Mouse (Mus musculus) myocyte (in vitro differentiated cells): Measurements from ENCODE around the gene Ugt1a10. TPM values are rescaled to one million over a fixed set of nuclear protein-coding genes. Genes with fewer than 3 reads are reported as not detected.

Experiments used
- H3K27me3 ChIP-seq: one replicate; pipeline ENCODE4 v1.6.1; 2011; ENCODE audit not compliant: control insufficient read depth, insufficient read depth, insufficient read length
- H3K36me3 ChIP-seq: one replicate; pipeline ENCODE4 v1.6.1; 2011; ENCODE audit not compliant: control insufficient read depth, insufficient read depth
- H3K4me2 ChIP-seq: one replicate; pipeline ENCODE4 v1.6.1; 2011; ENCODE audit warnings: low read depth, control low read depth
- H3K4me3 ChIP-seq: one replicate; pipeline ENCODE4 v1.5.1; 2011; ENCODE audit warnings: mild to moderate bottlenecking, control low read depth, moderate library complexity
- H3K79me2 ChIP-seq: one replicate; pipeline ENCODE4 v1.6.1; 2011; ENCODE audit not compliant: control insufficient read depth, insufficient read depth
- H3ac ChIP-seq: one replicate; pipeline ENCODE4 v1.6.1; 2011; ENCODE audit not compliant: control insufficient read depth, insufficient read length
- CEBPB ChIP-seq: IDR thresholded peaks from 2 replicates; pipeline ENCODE4 v1.6.1; 2011; ENCODE audit warnings: mild to moderate bottlenecking, moderate library complexity; ENCODE audit not compliant: poor library complexity, insufficient read depth, severe bottlenecking
- E2F4 ChIP-seq: IDR thresholded peaks from one replicate; pipeline ENCODE4 v1.6.1; 2011; ENCODE audit warnings: mild to moderate bottlenecking, control low read depth, moderate library complexity; ENCODE audit not compliant: insufficient read depth
- MAX ChIP-seq: IDR thresholded peaks from one replicate; pipeline ENCODE4 v1.6.1; 2011; ENCODE audit warnings: low read depth, mild to moderate bottlenecking, control low read depth
- MYOD1 ChIP-seq, 3 experiments: IDR thresholded peaks; one replicate each; pipeline ENCODE4 v1.6.1; 2011; ENCODE audit warnings: control low read depth in 2 of 3, low read depth in 2 of 3, mild to moderate bottlenecking in 2 of 3, moderate library complexity in 1 of 3; ENCODE audit not compliant: insufficient read length in 2 of 3, control insufficient read depth in 1 of 3
- MYOG ChIP-seq, 3 experiments: IDR thresholded peaks; one replicate each; pipeline ENCODE4 v1.6.1; 2011; ENCODE audit warnings: control low read depth in 2 of 3, low read depth in 2 of 3, mild to moderate bottlenecking in 2 of 3; ENCODE audit not compliant: insufficient read length in 2 of 3, control insufficient read depth in 1 of 3, insufficient read depth in 1 of 3
- POLR2A ChIP-seq: IDR thresholded peaks from one replicate; pipeline ENCODE4 v1.6.1; 2011; ENCODE audit warnings: low read depth, mild to moderate bottlenecking, control low read depth, moderate library complexity; ENCODE audit not compliant: insufficient read length
- POLR2AphosphoS2 ChIP-seq: IDR thresholded peaks from one replicate; pipeline ENCODE4 v1.6.1; 2011; ENCODE audit warnings: low read depth, control low read depth; ENCODE audit not compliant: insufficient read length
- REST ChIP-seq: IDR thresholded peaks from one replicate; pipeline ENCODE4 v1.6.1; 2011; ENCODE audit warnings: mild to moderate bottlenecking, control low read depth, moderate library complexity; ENCODE audit not compliant: insufficient read depth, insufficient read length
- SRF ChIP-seq: IDR thresholded peaks from one replicate; pipeline ENCODE4 v1.6.1; 2011; ENCODE audit warnings: low read depth; ENCODE audit not compliant: control insufficient read depth, insufficient read length
- TCF12 ChIP-seq: IDR thresholded peaks from one replicate; pipeline ENCODE4 v1.6.1; 2011; ENCODE audit warnings: mild to moderate bottlenecking, control low read depth; ENCODE audit not compliant: poor library complexity, insufficient read depth, severe bottlenecking
- TCF3 ChIP-seq: IDR thresholded peaks from one replicate; pipeline ENCODE4 v1.6.1; 2011; ENCODE audit warnings: low read depth, control low read depth; ENCODE audit not compliant: insufficient read length
- USF1 ChIP-seq: IDR thresholded peaks from one replicate; pipeline ENCODE4 v1.6.1; 2011; ENCODE audit warnings: low read depth, mild to moderate bottlenecking, control low read depth, moderate library complexity
- polyA plus RNA-seq: library from polyadenylated mRNA; unstranded; fragments of >200 nt; fragmentation: generic; extraction: Trizol; gene quantifications from one replicate; pipeline ENCODE4 v1.2.1, GENCODE M21; 2012; ENCODE audit warnings: missing spikeins

Ugt1a10 gene
- polyA plus RNA-seq, result not detected

DNA sequence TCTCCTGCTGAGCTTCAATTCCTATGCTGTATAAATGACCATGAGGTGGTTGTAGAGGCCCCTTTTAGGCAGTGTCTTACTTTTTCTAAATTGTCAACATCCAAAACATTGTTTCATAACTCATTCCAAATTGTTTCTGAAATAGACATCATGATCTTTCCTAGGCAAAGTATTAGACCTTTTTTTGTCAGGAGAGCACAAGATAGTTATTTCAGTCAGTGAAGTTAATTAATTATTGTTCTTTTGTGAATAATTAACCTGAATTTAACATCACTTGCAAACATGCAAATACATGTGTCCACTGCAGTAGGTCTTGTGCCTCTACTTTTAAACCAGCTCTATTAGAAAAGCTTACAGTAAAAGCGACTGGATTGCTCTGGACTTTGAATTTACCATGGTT lies at the start of gene Ugt1a10:
Ugt1a10 (plus strand) TSS at position 301 of the 400 bp plus-strand sequence.
- H3K36me3 ChIP-seq, result no peaks in the 10 kb centered on the region
- no peak for TF ChIP-seq MYOG (IDR thresholded peaks at IDR 0.05; ENCODE audit: control insufficient read depth in 1 of 3, insufficient read depth in 1 of 3, insufficient read length in 2 of 3, low read depth in 2 of 3)
- TF ChIP-seq REST, result no peak
- TF ChIP-seq TCF12, result no peak
- TF ChIP-seq CEBPB, result no peak
- TF ChIP-seq USF1, result no peak
- no peak for TF ChIP-seq MYOD1 (IDR thresholded peaks at IDR 0.05; ENCODE audit: control insufficient read depth in 1 of 3, insufficient read length in 2 of 3, low read depth in 2 of 3)
- no peak for TF ChIP-seq MAX
- no peak for TF ChIP-seq E2F4
- no peak for TF ChIP-seq POLR2A
- no peak for TF ChIP-seq SRF
- TF ChIP-seq POLR2AphosphoS2, result no peak
- TF ChIP-seq TCF3, result no peak
- no peaks in the 10 kb centered on the region for H3K79me2 ChIP-seq
- no peak within 1 kb of the TSS for H3ac ChIP-seq
- no peak within 1 kb of the TSS for H3K4me2 ChIP-seq
- no peaks in the 10 kb centered on the region for H3K27me3 ChIP-seq
- H3K4me3 ChIP-seq, result no peak within 1 kb of the TSS

DNA sequence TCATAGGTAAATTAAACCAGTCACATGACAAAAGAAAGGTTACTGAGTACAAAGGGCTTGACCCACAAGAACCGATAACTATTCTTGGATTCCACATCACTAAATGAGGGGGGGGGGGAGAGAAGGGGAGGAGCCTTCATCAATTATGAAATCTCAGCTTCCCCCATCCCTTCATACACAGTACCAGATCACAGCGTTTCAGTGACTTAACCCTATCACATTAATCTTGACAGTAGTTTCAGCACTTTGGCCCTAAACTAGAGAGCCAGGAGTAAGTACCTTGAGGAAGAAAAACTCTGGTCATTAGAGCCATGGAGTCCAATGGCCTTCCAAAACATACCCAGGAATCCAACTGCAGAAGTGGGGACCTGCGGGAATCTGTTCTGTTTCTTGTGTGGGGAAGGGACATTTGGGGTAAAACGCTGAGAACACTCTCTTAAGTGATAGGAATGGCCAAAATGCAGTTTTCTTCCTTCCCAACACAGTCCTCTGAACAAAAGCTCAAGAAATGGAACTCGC lies 47.4 kb upstream of the Ugt1a10 start:
- peaks cover 7% of the 10 kb centered on the region for H3K79me2 ChIP-seq
- H3K27me3 ChIP-seq, result no peaks in the 10 kb centered on the region
- H3K4me2 ChIP-seq, result peak overlapping the region; percentile 94
- TF ChIP-seq E2F4 (no peak), TCF12 (no peak), USF1 (no peak)
- peak overlapping the region; percentile 68 for H3ac ChIP-seq
- peak overlapping the region; percentile 71 for H3K4me3 ChIP-seq
- peaks cover 16% of the 10 kb centered on the region for H3K36me3 ChIP-seq

- Histone ChIP-seq H3K79me2 (peaks cover 7% of the 10 kb centered on the region), H3K4me3 (peak within 1 kb of the TSS; percentile 71), H3K27me3 (no peaks in the 10 kb centered on the region), H3K4me2 (peak within 1 kb of the TSS; percentile 94), H3ac (peak within 1 kb of the TSS; percentile 68), H3K36me3 (peaks cover 11% of the 10 kb centered on the region)
- TF ChIP-seq POLR2A (peak; percentile 58), CEBPB (no peak), TCF12 (no peak)
These were observed 46.9 kb upstream of the Ugt1a10 start, which contains the start of gene Usp40 for GRCm38 (mm10) chr1:88008211-88008697. Gene Usp40 (minus strand): TSS chr1:88008551.

DNA sequence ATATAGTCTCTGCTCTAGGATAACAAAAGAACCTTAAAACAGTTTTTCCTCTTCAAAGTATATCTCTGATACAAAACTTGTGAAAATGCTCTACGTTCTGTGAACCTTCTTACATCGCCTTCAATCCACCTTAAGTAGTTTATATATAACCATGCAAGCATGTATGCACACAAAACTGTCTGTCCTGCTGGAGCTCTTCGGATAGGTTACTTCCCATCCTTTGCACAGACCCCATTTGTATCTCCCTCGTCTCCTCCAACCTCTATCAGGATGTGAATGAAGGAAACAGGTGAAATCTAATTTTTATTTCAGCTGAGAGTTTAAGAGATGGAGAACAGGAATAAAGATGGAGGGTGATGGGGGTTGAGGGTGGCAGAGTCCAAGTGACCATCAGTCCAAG lies 46.5 kb upstream of the Ugt1a10 start:
- peak overlapping the region; percentile 68 for H3ac ChIP-seq
- H3K79me2 ChIP-seq, result peaks cover 7% of the 10 kb centered on the region
- H3K4me3 ChIP-seq, result peak overlapping the region; percentile 71
- H3K27me3 ChIP-seq, result no peaks in the 10 kb centered on the region
- TF ChIP-seq POLR2A (no peak), TCF12 (no peak), TCF3 (no peak), REST (no peak), MYOG (IDR thresholded peaks at IDR 0.05; ENCODE audit: control insufficient read depth in 1 of 3, insufficient read depth in 1 of 3, insufficient read length in 2 of 3, low read depth in 2 of 3) (no peak), POLR2AphosphoS2 (no peak), MYOD1 (IDR thresholded peaks at IDR 0.05; ENCODE audit: control insufficient read depth in 1 of 3, insufficient read length in 2 of 3, low read depth in 2 of 3) (no peak), USF1 (no peak), CEBPB (no peak), MAX (no peak), E2F4 (no peak)
- peak overlapping the region; percentile 67 for H3K4me2 ChIP-seq
- peaks cover 10% of the 10 kb centered on the region for H3K36me3 ChIP-seq

DNA sequence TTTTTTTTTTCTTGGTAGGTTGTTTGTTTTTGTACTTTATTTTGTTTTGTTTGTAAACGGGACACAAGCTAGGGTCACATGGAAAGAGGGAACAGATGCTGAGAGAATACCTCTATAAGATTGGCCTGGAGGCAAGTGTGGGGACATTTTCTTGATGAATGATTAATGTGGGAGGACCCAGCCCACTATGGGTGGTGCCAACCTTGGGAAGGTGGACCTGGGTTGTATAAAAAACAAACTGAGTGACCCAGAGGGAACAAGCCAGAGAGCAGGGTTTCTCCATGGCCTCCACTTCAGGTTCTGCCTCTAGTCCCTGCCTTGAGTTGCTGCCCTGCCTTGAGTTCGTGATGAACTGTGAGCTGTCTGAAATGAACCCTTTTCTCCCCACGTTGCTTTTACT lies 45.7 kb upstream of the Ugt1a10 start:
- no peak overlapping the region for H3K4me2 ChIP-seq
- H3K79me2 ChIP-seq, result peaks cover 7% of the 10 kb centered on the region
- no peaks in the 10 kb centered on the region for H3K27me3 ChIP-seq
- H3ac ChIP-seq, result no peak overlapping the region
- H3K4me3 ChIP-seq, result no peak overlapping the region
- TF ChIP-seq CEBPB (no peak), SRF (no peak), TCF3 (no peak), MYOG (IDR thresholded peaks at IDR 0.05; ENCODE audit: control insufficient read depth in 1 of 3, insufficient read depth in 1 of 3, insufficient read length in 2 of 3, low read depth in 2 of 3) (no peak), USF1 (no peak), MYOD1 (IDR thresholded peaks at IDR 0.05; ENCODE audit: control insufficient read depth in 1 of 3, insufficient read length in 2 of 3, low read depth in 2 of 3) (no peak), POLR2A (no peak), TCF12 (no peak), POLR2AphosphoS2 (no peak), REST (no peak), MAX (no peak), E2F4 (no peak)
- peaks cover 3% of the 10 kb centered on the region for H3K36me3 ChIP-seq
